Mouse (Mus musculus) urinary bladder, postnatal 4 days (tissue): ENCODE data around the gene Gimap7.
A peak's percentile ranks its signal among the peaks of the same experiment; 100 is the strongest.
"Not testable (repeated sequence)": the region's sequence is repeated elsewhere in the genome, so short reads cannot be mapped to it uniquely, and the experiment has no call there.

Experiments
- DNase-seq, 2 experiments: peaks; one replicate each; pipeline ENCODE4 v3.0.0; 2021 to 2022; ENCODE audit warnings: low spot score in 2 of 2

Gimap7 gene

GRCm38 (mm10) chr6:48718455-48718854 lies at the start of gene Gimap7, which contains the start of gene Gm28053:
Gimap7 (plus strand) TSS chr6:48718621.
Gm28053 (plus strand) TSS chr6:48718607.
- DNase-seq = peak in 1 of 2 experiments; percentile 30

DNA sequence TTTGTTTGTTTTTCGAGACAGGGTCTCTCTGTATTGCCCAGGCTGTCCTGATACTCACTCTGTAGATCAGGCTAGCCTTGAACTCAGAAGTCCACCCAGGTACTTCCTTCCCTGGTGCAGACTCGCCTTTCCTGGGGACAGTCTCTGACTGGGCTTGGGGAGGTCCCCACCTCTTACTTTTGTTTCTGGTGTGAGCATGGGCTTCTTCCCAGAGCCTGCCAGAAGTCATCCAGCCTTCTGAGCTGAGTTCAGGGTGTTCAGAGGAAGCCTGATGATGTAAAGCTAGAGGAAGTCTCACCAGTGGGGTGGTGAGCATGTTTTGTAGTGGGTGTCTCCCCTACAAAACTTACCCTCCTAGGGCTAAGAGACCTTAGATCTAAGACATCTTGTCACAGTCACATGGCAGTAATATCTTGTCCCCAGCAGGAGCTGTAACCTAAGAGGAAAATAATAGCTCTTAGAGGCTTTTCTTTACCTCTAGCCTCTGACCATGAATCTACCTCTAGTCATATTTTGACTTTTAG lies 48.9 kb upstream of the Gimap7 start:
- DNase-seq = no peak

DNA sequence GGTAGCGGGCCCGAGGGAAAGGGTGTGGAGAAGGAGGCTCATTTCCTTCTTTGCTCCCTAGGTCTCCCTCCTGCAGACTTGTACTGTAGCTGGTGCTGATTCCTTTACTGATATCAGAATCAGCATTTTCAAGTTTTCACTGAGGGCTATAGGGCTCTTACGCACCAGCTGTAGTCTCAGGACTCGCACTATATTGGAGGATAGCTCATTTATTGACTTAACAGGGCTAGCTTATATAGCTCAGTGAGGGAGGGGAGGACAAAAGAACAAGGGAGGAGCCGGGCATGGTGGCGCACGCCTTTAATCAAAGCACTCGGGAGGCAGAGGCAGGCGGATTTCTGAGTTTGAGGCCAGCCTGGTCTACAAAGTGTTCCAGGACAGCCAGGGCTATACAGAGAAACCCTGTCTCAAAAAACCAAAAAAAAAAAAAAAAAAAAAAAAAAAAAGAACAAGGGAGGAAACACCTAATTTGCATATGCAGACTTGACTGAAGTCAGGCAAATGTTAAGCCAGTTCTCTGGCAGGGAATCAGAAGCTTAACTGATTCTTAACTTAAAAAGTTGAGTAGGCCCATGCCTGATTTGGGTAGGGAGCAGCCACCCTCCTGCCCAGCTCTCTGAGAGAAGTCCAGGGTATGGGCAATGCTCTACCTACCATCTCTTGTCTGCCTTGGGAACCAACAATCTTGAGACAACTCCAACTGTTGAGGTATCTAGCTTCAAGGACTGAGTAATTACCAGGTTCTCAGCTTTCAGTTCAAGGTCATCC lies 43.9 kb upstream of the Gimap7 start:
- no peak for DNase-seq

DNA sequence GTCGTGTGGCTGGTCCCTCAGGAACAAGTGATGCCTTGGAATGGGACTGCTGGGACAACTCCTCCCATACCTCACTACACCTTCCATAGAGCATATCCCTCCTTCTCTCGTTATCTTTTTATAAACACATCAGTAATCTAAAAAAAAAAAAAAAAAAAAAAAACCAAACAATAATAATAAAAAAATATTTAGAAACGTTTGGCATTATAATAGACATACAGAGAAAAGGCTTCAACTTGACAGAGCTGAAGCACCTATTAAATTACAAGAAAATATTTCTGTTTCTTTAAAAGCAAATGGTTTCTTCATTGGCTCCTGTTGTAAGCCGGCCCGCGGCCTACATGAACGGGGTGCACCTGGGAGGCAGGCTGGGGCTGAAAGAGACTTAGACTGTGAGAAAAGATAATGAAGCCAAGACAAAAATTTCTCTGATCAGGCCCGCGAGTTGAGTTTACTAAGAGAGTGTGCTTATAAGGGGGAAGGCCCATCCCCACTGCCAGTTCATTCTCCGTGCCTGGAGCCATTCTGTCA lies 43.0 kb upstream of the Gimap7 start:
- DNase-seq = no peak

GRCm38 (mm10) chr6:48675931-48676859 lies 42.2 kb upstream of the Gimap7 start, which contains the start of gene Gimap9:
Gimap9 (plus strand) TSS chr6:48676129.
- DNase-seq = no peak

DNA sequence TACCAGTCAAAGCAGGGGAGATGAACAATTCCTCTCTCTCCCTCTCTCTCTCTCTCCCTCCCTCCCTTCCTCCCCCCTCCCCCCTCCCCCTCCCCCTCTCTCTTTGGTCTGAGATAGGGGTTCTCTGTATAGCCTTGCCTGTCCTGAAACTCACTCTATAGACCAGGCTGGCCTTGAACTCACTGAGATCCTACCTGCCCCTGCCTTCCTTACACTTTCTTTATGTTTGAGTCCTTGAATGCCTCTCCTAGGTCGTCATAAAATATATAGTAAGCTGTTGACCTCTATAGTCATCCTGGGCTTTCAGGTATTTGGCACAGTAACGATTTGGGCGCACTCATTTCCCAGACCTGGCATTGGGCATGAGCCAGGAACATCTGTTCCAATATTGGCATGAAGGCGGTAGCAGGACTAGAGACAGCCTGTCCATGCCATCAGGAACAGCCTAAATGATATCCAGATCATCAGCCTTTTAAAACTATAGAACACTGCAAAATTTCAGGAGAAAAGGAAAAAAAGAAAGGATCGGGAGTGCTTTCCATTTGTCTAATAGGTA lies 41.5 kb upstream of the Gimap7 start:
- no peak for DNase-seq

DNA sequence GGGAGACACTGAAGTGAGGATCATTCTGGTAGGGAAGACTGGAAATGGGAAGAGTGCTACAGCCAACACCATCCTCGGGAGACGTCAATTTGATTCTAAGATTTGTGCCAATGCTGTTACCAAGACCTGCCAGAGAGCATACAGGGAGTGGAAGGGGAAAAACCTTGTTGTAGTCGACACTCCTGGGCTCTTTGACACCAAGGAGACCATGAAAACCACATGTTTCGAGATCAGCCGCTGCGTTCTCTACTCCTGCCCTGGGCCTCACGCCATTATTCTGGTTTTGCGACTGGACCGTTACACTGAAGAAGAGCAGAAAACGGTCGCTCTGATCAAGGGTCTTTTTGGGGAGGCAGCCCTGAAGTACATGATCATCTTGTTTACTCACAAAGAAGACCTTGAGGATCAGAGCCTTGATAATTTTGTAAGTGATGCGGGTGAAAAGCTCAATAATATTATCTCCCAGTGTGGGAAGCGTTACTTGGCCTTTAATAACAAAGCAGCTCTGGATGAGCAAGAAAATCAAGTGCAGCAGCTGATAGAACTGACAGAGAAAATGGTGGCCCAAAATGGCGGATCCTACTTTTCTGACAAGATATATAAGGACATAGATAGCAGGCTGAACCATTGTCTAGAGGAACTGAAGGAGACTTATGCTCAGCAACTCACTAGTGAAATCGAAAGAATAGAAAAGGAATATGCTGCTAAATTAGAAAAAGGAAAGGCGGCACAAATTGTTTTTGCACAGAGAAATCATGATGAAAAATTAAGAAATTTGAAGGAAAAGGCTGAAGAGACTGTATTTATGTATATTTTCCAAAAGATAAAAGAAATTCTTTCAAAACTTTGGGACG lies 40.7 kb upstream of the Gimap7 start:
- no peak for DNase-seq

DNA sequence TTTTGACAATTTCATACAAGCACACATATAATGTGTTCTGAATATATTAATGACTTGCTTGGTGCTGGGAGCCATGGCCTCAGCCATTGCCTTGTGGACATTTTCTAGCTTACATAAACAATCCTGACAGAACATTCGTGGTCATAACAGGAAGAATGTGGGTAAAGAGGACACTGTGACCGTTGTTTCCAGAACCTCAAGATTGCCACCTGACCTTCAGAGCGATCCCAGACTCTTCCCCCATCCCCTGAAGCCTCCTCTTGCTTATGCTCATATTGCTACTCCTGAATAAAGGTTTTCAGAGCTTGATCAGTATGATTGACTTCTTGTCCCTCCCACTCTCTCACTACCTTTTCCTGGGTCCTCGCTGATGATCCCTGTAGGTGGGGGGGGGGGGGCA lies 40.0 kb upstream of the Gimap7 start:
- no peak for DNase-seq

DNA sequence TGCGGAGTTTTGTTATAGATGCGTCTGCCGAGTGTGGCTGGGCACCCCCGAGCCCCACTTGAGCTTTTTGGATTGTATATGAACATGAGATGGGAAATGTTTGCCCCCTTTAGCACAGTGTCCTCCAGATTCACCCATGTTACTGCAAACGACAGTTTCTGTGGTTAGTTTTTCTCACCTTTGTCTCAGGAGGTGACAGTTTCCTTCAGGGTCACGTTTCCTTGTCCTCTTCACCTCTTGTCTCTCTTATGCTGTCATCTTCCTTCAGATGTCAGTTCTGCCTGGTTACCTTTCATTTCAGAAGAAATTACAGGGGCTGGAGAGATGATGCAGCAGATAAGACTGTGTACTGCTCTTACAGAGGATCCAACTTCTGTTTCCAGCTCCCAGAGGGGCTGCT lies 38.7 kb upstream of the Gimap7 start:
- DNase-seq = no peak

- no peak for DNase-seq
These were observed 38.0 kb upstream of the Gimap7 start for GRCm38 (mm10) chr6:48680421-48680820.

DNA sequence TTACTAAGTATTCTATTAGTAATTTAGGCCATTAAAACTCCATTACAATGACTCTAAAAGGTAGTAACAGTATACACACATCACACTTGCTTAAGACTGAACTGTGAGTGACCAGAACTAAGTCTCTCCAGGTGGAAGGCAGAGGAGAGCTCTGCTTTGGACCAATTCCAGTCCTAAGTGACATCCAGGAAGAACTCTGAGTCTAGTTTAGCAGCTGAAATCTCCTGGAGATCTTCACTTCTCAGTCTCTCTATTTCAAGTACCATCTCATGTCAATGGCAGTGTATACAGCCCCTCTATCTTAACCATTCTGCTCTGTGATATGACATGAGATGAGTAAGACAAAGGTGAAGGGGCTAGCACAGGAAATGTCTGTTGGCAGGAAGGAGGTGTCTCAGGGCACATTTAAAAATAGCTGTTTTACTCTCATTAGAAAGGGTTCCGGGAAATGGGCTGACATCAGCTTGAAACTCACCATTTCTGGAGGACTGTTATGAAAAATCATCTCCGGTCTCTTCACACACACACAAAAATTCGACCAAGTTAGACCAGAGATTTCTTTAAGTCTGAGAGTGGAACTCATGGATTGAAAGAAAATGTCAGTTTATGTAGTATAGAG lies 36.8 kb upstream of the Gimap7 start:
- DNase-seq = no peak

GRCm38 (mm10) chr6:48682271-48682670 lies 36.1 kb upstream of the Gimap7 start:
- no peak for DNase-seq

DNA sequence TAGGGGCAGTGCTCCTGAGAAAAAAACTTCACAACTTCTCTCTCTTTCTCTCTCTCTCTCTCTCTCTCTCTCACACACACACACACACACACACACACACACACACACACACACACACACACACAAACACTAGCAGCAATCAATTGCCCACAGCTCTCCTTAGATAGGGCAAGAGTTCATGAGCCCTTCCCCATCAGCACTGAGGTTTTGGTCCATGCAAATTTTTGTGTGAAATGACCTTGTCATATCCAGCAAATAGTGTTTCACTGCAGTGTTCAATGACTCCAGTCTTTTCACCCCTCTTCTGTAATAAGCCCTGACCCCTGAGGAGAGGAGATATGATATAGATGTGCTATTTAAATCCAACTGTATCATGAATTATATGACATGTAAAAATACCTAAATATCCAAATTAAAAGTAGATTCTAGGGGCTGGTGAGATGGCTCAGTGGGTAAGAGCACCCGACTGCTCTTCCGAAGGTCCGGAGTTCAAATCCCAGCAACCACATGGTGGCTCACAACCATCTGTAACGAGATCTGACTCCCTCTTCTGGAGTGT lies 35.1 kb upstream of the Gimap7 start:
- not testable (repeated sequence) for DNase-seq

- DNase-seq = no peak
These were observed 34.1 kb upstream of the Gimap7 start, which contains the start of gene Gimap4 for GRCm38 (mm10) chr6:48684319-48684718. Gimap4 (plus strand) TSS chr6:48684549.

DNA sequence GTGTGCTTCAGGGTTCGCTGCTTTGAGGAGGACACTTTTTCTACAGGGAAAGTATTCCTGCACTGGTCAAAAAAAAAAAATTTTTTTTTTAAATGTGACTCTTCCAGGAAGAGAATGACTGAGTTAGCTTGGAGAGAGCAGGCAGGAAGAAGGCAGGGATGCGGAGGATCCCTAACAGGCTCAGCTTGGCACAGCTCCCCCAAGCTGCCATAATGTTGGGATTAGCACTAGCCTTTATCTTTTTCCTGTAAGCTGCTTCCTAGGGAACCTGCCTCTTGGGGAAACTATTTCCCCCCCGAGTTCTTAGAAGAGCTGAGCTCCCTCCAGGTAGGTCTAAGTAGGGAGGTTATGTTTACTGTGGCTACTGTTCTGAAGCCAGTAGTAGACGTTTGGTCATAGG lies 33.6 kb upstream of the Gimap7 start:
- DNase-seq = no peak

DNA sequence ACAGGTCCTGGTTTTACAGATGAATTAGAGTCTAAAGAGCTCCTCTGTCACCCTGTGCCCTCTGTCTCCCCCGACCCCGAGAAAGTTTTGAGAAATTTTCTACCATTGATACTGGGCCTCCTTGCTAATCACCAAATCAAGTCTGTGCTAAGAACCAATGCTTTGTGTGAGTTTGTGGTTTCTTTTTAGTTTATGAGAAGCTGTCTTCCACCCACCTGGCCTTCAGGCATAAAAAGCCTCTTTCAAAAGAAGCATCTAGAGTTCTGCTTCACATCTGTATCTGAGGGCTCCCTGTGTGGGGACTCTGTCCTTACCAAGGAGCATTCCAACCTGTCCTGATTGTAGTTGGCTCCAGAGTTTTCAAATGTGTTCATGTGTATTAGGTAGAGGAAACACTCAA lies 33.2 kb upstream of the Gimap7 start:
- DNase-seq = no peak

- no peak for DNase-seq
These were observed 32.4 kb upstream of the Gimap7 start for GRCm38 (mm10) chr6:48685694-48686665.

DNA sequence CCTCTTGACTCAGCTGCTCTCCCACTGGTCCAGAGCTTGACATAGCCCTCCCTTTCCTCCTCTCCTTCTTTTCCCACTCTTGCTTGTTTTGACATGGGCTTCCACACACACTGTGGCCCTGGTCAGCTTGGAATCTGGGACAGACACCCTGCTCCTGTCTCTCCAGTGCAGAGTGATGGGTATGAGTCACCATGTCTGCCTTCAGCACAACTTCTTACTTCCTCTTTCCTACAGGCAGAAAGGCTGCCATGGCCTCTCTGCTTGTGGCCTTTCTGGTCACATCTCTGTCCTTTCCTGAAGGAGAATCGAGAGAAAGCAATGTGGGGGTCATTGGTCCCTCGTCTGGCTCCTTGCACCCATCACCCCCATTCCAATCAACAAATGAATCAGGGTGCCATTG lies 31.3 kb upstream of the Gimap7 start:
- DNase-seq = no peak

DNA sequence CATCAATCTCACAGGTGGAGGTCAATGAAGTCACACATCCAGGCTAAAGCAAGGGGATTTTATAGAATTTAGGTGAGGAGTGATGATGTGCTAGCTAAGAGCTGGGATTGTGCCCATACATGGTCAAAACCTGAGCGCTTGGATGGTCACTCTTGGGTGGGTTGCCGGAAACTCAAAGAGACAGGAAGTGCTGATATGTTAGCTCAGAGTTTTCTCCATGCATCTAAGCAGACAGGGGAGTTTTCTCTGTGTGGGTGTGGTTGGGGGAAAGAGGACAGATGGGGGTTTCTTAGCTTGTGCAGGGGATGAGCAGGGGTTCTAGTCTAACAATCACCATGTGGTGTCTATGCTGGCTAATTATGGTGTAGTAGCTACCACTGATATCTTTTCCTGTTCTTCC lies 29.1 kb upstream of the Gimap7 start:
- DNase-seq = no peak
